Mouse (Mus musculus): ENCODE data around the gene Flad1. TPM values are rescaled to one million over a fixed set of nuclear protein-coding genes. Genes with fewer than 3 reads are reported as not detected.

The Flad1 gene
- polyA plus RNA-seq, 1 experiment from 2014 or later, result 29.4 TPM

- Histone ChIP-seq H3K4me1 (ENCODE audit: control insufficient read depth, insufficient read depth, low read length) (peaks cover 26% of the 10 kb centered on the region), H3K9me3 (ENCODE audit: control insufficient read depth, low read length) (no peaks in the 10 kb centered on the region), H3K27ac (ENCODE audit: low read depth, low read length) (no peak overlapping the region), H3K27me3 (ENCODE audit: control insufficient read depth, insufficient read depth, low read length) (peaks cover 8% of the 10 kb centered on the region), H3K4me2 (ENCODE audit: low read depth) (no peak overlapping the region), H3K36me3 (ENCODE audit: control insufficient read depth, insufficient read depth, low read length) (no peaks in the 10 kb centered on the region), H3K4me3 (ENCODE audit: low read depth, low read length) (no peak overlapping the region), H3K9ac (ENCODE audit: low read length) (no peak overlapping the region)
- no peak for DNase-seq (ENCODE audit: low spot score)
- WGBS, result 73% methylated on average over 5 of the region's 5 CpGs
- ATAC-seq (ENCODE audit: insufficient read depth, low FRiP score, low TSS enrichment), result no peak
Observed at GRCm38 (mm10) chr3:89390111-89390515, 21.6 kb downstream of the Flad1 start.

GRCm38 (mm10) chr3:89388901-89389740, 22.5 kb downstream of the Flad1 start:
- Histone ChIP-seq H3K27ac (ENCODE audit: low read depth, low read length) (no peak overlapping the region), H3K27me3 (ENCODE audit: control insufficient read depth, insufficient read depth, low read length) (peaks cover 8% of the 10 kb centered on the region), H3K9ac (ENCODE audit: low read length) (no peak overlapping the region), H3K4me3 (ENCODE audit: low read depth, low read length) (no peak overlapping the region), H3K4me1 (ENCODE audit: control insufficient read depth, insufficient read depth, low read length) (peaks cover 21% of the 10 kb centered on the region), H3K4me2 (ENCODE audit: low read depth) (no peak overlapping the region), H3K9me3 (ENCODE audit: control insufficient read depth, low read length) (no peaks in the 10 kb centered on the region), H3K36me3 (ENCODE audit: control insufficient read depth, insufficient read depth, low read length) (no peaks in the 10 kb centered on the region)
- WGBS, result 62% methylated on average over 5 of the region's 6 CpGs
- no peak for ATAC-seq (ENCODE audit: insufficient read depth, low FRiP score, low TSS enrichment)
- no peak for DNase-seq (ENCODE audit: low spot score)

DNA sequence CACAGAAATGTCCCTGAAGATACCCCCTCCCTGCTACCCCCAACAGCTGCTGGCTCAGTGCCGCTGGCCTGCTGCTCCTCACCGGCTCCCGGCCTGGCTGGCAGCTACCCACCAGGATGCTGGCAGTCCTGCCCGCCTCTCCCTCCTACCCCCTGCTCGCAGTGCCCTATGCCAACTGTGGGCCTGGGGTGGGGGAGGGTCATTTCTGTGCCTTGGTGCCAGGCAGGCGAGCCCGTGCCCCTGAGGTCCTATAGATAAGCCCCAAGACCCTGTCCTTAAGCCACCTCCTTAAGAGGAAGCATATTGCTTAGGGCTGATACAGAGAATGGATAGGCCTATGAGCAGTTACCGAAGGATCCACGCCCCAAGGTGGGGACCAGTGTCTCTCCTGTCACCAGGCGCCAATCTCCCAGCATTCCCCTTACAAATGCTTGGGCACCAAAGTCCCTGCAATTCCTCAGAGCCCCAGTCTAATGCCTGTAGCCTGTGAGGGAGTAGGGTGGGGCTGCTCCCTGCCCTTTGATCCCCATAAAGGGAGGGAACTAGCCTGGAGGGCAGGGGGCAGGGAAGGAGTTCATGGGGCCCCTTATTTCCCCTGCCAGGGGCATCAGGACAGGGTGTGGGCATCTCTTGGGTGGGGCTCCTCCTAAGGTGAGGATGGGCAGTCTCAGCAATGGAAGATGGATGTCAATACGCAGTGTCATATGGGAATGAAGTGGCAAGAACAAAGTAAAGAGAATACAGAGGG, 23.4 kb downstream of the Flad1 start:
- no peak overlapping the region for H3K27ac ChIP-seq (ENCODE audit: low read depth, low read length)
- H3K27me3 ChIP-seq (ENCODE audit: control insufficient read depth, insufficient read depth, low read length), result peaks cover 8% of the 10 kb centered on the region
- 71% methylated on average over 11 of the region's 11 CpGs for WGBS
- no peak for DNase-seq (ENCODE audit: low spot score)
- peaks cover 17% of the 10 kb centered on the region for H3K4me1 ChIP-seq (ENCODE audit: control insufficient read depth, insufficient read depth, low read length)
- no peak overlapping the region for H3K9ac ChIP-seq (ENCODE audit: low read length)
- H3K36me3 ChIP-seq (ENCODE audit: control insufficient read depth, insufficient read depth, low read length), result no peaks in the 10 kb centered on the region
- ATAC-seq (ENCODE audit: insufficient read depth, low FRiP score, low TSS enrichment), result no peak
- H3K4me2 ChIP-seq (ENCODE audit: low read depth), result no peak overlapping the region
- H3K9me3 ChIP-seq (ENCODE audit: control insufficient read depth, low read length), result no peaks in the 10 kb centered on the region
- H3K4me3 ChIP-seq (ENCODE audit: low read depth, low read length), result no peak overlapping the region

GRCm38 (mm10) chr3:89387632-89388031, 24.0 kb downstream of the Flad1 start:
- H3K36me3 ChIP-seq (ENCODE audit: control insufficient read depth, insufficient read depth, low read length), result no peaks in the 10 kb centered on the region
- no peak overlapping the region for H3K27ac ChIP-seq (ENCODE audit: low read depth, low read length)
- no peak overlapping the region for H3K4me3 ChIP-seq (ENCODE audit: low read depth, low read length)
- H3K9me3 ChIP-seq (ENCODE audit: control insufficient read depth, low read length), result no peaks in the 10 kb centered on the region
- ATAC-seq (ENCODE audit: insufficient read depth, low FRiP score, low TSS enrichment), result no peak
- WGBS, result 78% methylated on average over 11 of the region's 11 CpGs
- no peak overlapping the region for H3K4me2 ChIP-seq (ENCODE audit: low read depth)
- H3K9ac ChIP-seq (ENCODE audit: low read length), result no peak overlapping the region
- H3K4me1 ChIP-seq (ENCODE audit: control insufficient read depth, insufficient read depth, low read length), result peaks cover 14% of the 10 kb centered on the region
- H3K27me3 ChIP-seq (ENCODE audit: control insufficient read depth, insufficient read depth, low read length), result peaks cover 8% of the 10 kb centered on the region
- DNase-seq (ENCODE audit: low spot score), result no peak

- H3K4me2 ChIP-seq (ENCODE audit: low read depth), result no peak overlapping the region
- H3K27me3 ChIP-seq (ENCODE audit: control insufficient read depth, insufficient read depth, low read length), result no peaks in the 10 kb centered on the region
- 58% methylated on average over 17 of the region's 17 CpGs for WGBS
- H3K27ac ChIP-seq (ENCODE audit: low read depth, low read length), result no peak overlapping the region
- no peak for ATAC-seq (ENCODE audit: insufficient read depth, low FRiP score, low TSS enrichment)
- H3K9me3 ChIP-seq (ENCODE audit: control insufficient read depth, low read length), result no peaks in the 10 kb centered on the region
- H3K36me3 ChIP-seq (ENCODE audit: control insufficient read depth, insufficient read depth, low read length), result no peaks in the 10 kb centered on the region
- no peak for DNase-seq (ENCODE audit: low spot score)
- peaks cover 9% of the 10 kb centered on the region; the same call in 1 of the 2 replicates for H3K4me1 ChIP-seq (ENCODE audit: control insufficient read depth, insufficient read depth, low read length)
- H3K9ac ChIP-seq (ENCODE audit: low read length), result no peak overlapping the region
- no peak overlapping the region for H3K4me3 ChIP-seq (ENCODE audit: low read depth, low read length)
Observed at GRCm38 (mm10) chr3:89386438-89387420, 24.9 kb downstream of the Flad1 start.

- Histone ChIP-seq H3K27me3 (ENCODE audit: control insufficient read depth, insufficient read depth, low read length) (no peaks in the 10 kb centered on the region), H3K9me3 (ENCODE audit: control insufficient read depth, low read length) (no peaks in the 10 kb centered on the region), H3K4me2 (ENCODE audit: low read depth) (no peak overlapping the region), H3K4me3 (ENCODE audit: low read depth, low read length) (no peak overlapping the region), H3K9ac (ENCODE audit: low read length) (no peak overlapping the region), H3K27ac (ENCODE audit: low read depth, low read length) (no peak overlapping the region), H3K36me3 (ENCODE audit: control insufficient read depth, insufficient read depth, low read length) (no peaks in the 10 kb centered on the region), H3K4me1 (ENCODE audit: control insufficient read depth, insufficient read depth, low read length) (no peaks in the 10 kb centered on the region)
- 59% methylated on average over 11 of the region's 11 CpGs for WGBS
- DNase-seq (ENCODE audit: low spot score) (no peak), ATAC-seq (ENCODE audit: insufficient read depth, low FRiP score, low TSS enrichment) (no peak)
Observed at GRCm38 (mm10) chr3:89385451-89385850, 26.2 kb downstream of the Flad1 start.

- ATAC-seq (ENCODE audit: insufficient read depth, low FRiP score, low TSS enrichment), result no peak
Observed at GRCm38 (mm10) chr3:89384331-89385076, 27.2 kb downstream of the Flad1 start.

More at GRCm38 (mm10) chr3:89384331-89385076, 27.2 kb downstream of the Flad1 start:
- Histone ChIP-seq H3K9ac (ENCODE audit: low read length) (no peak overlapping the region), H3K4me2 (ENCODE audit: low read depth) (no peak overlapping the region), H3K4me3 (ENCODE audit: low read depth, low read length) (no peak overlapping the region), H3K36me3 (ENCODE audit: control insufficient read depth, insufficient read depth, low read length) (no peaks in the 10 kb centered on the region), H3K9me3 (ENCODE audit: control insufficient read depth, low read length) (no peaks in the 10 kb centered on the region), H3K27ac (ENCODE audit: low read depth, low read length) (no peak overlapping the region), H3K4me1 (ENCODE audit: control insufficient read depth, insufficient read depth, low read length) (no peaks in the 10 kb centered on the region), H3K27me3 (ENCODE audit: control insufficient read depth, insufficient read depth, low read length) (no peaks in the 10 kb centered on the region)
- DNase-seq (ENCODE audit: low spot score), result no peak
- 74% methylated on average over 9 of the region's 12 CpGs for WGBS

Data from neural tube, embryonic 11.5 days (tissue).